In genomic region chr11:109416709-109417420, GRCm38 (mm10) we compare ENCODE assay signal across 37 mouse cellular contexts. TPM values are rescaled to one million over a fixed set of nuclear protein-coding genes. Genes with fewer than 3 reads are reported as not detected.
DNase-seq lines count a peak whose midpoint lies in the region; ATAC-seq and TF ChIP-seq lines count a peak whose summit lies in the region.
"Had no signal": no experiment of that assay in that cellular context is flagged by ENCODE, and none has a peak within 500 bp of the region (broad histone marks: within the 10 kb centered on the region; RNA-seq: fewer than 3 reads in every experiment).

No protein-coding gene starts in this region.

- H3K9me3 ChIP-seq in lung, postnatal 0 days (ENCODE audit: low read length): no peaks in the 10 kb centered on the region
- H3K9me3 ChIP-seq in midbrain, postnatal 0 days (ENCODE audit: low read length): no peaks in the 10 kb centered on the region
- H3K9me3 ChIP-seq: intestine, embryonic 15.5 days; limb, embryonic 10.5 days; limb, embryonic 15.5 days; liver, embryonic 13.5 days; midbrain, embryonic 12.5 days; neural tube, embryonic 13.5 days had no signal

- no peaks in the 10 kb centered on the region; the same call in 1 of the 2 replicates for H3K4me1 ChIP-seq in lung, postnatal 0 days (ENCODE audit: insufficient read depth, low read depth, low read length)
- no peaks in the 10 kb centered on the region for H3K4me1 ChIP-seq in midbrain, postnatal 0 days (ENCODE audit: insufficient read depth, low read length)
- H3K4me1 ChIP-seq: limb, embryonic 10.5 days; limb, embryonic 15.5 days; midbrain, embryonic 12.5 days; neural tube, embryonic 13.5 days had no signal

- peak; percentile 83 for ATAC-seq in lung, postnatal 0 days
- no peak for ATAC-seq in midbrain, postnatal 0 days (ENCODE audit: low FRiP score)
- ATAC-seq: forebrain, embryonic 16.5 days; hindbrain, postnatal 0 days; intestine, embryonic 15.5 days had no signal

- TF ChIP-seq EP300 in lung, postnatal 0 days (IDR thresholded peaks at IDR 0.05): peak; percentile 79

- DNase-seq in B cell, adult 2 months: peak; percentile 43 to 53
- peak; percentile 87 to 88 for DNase-seq in lung, adult 18-20 months
- peak; percentile 80 for DNase-seq in lung, postnatal 0 days (ENCODE audit: low spot score)
- DNase-seq in lung, postnatal 4 days: peak; percentile 77 to 80
- DNase-seq in gastrocnemius, adult 18-20 months (ENCODE audit: low spot score): no peak
- DNase-seq in right cerebral cortex, postnatal 25 days: no peak
- DNase-seq in layer of hippocampus, adult 8-10 months (ENCODE audit: low spot score in 2 of 2): no peak
- no peak for DNase-seq in midbrain, postnatal 0 days (ENCODE audit: low spot score)
- DNase-seq: adrenal gland, adult 8-10 months; cerebellum, adult 18-20 months; cerebellum, postnatal 10 days; gastrocnemius, postnatal 10 days; heart, postnatal 14 days; kidney, adult 2 months; kidney, postnatal 36 days; liver, embryonic 13.5 days; retina, postnatal 1 day; right cerebral cortex, postnatal 14 days; thymus, adult 2 months; thymus, postnatal 36 days had no signal

- no peaks in the 10 kb centered on the region for H3K36me3 ChIP-seq in lung, postnatal 0 days (ENCODE audit: insufficient read depth, low read length)
- no peaks in the 10 kb centered on the region for H3K36me3 ChIP-seq in midbrain, postnatal 0 days (ENCODE audit: insufficient read depth, low read length)
- H3K36me3 ChIP-seq: intestine, embryonic 15.5 days; limb, embryonic 10.5 days; limb, embryonic 15.5 days; liver, embryonic 13.5 days; midbrain, embryonic 12.5 days; neural tube, embryonic 13.5 days had no signal

- WGBS in lung, postnatal 0 days: 27% methylated on average over 8 of the region's 8 CpGs
- 86% methylated on average over 8 of the region's 8 CpGs for WGBS in midbrain, postnatal 0 days

- TF ChIP-seq CTCF in lung, postnatal 0 days (IDR thresholded peaks at IDR 0.05): no peak
- TF ChIP-seq CTCF in midbrain, postnatal 0 days (IDR thresholded peaks at IDR 0.05): no peak

- no peaks in the 10 kb centered on the region for H3K27me3 ChIP-seq in lung, postnatal 0 days (replicated peaks; ENCODE audit: insufficient read depth, low read length)
- H3K27me3 ChIP-seq in midbrain, postnatal 0 days (ENCODE audit: insufficient read depth, low read length): no peaks in the 10 kb centered on the region
- H3K27me3 ChIP-seq: intestine, embryonic 15.5 days; limb, embryonic 15.5 days; liver, embryonic 13.5 days; neural tube, embryonic 13.5 days had no signal

- H3K4me2 ChIP-seq in lung, postnatal 0 days (replicated peaks; ENCODE audit: low read depth, low read length): no peak overlapping the region
- no peak overlapping the region for H3K4me2 ChIP-seq in midbrain, postnatal 0 days (ENCODE audit: low read depth, low read length, poor library complexity, severe bottlenecking)
- H3K4me2 ChIP-seq: intestine, embryonic 15.5 days; limb, embryonic 15.5 days; liver, embryonic 13.5 days; midbrain, embryonic 12.5 days; neural tube, embryonic 13.5 days had no signal

- no peak overlapping the region for H3K4me3 ChIP-seq in lung, postnatal 0 days (ENCODE audit: low read depth, low read length)
- no peak overlapping the region for H3K4me3 ChIP-seq in midbrain, postnatal 0 days (ENCODE audit: low read depth, low read length)
- H3K4me3 ChIP-seq: erythroblast, embryonic 14.5 days; intestine, embryonic 15.5 days; limb, embryonic 10.5 days; limb, embryonic 15.5 days; liver, embryonic 13.5 days; midbrain, embryonic 12.5 days; neural tube, embryonic 13.5 days had no signal

- no peak overlapping the region for H3K9ac ChIP-seq in lung, postnatal 0 days (replicated peaks; ENCODE audit: low read depth)
- H3K9ac ChIP-seq in midbrain, postnatal 0 days (replicated peaks; ENCODE audit: low read length, poor library complexity, severe bottlenecking): no peak overlapping the region
- H3K9ac ChIP-seq: intestine, embryonic 15.5 days; limb, embryonic 15.5 days; liver, embryonic 13.5 days; midbrain, embryonic 12.5 days; neural tube, embryonic 13.5 days had no signal

- peak overlapping the region; percentile 38; the same call in 1 of the 2 replicates for H3K27ac ChIP-seq in lung, postnatal 0 days (ENCODE audit: low read length)
- no peak overlapping the region for H3K27ac ChIP-seq in midbrain, postnatal 0 days (ENCODE audit: low read depth, low read length)
- H3K27ac ChIP-seq: hindbrain, postnatal 0 days; intestine, embryonic 15.5 days; limb, embryonic 10.5 days; limb, embryonic 15.5 days; liver, embryonic 13.5 days; midbrain, embryonic 12.5 days; neural tube, embryonic 13.5 days had no signal

RNA-seq across cellular contexts. Expression of gene 9930022D16Rik, which starts 3.1 kb away (rescaled TPM):
- polyA plus RNA-seq in lung, postnatal 0 days (2015; fragmentation: Nextera tagmentation; extraction: Ambion mirVana): 0.07 TPM in 1 of 2 replicates, not detected in the other
- not detected for total RNA-seq in gastrocnemius, adult 18-20 months (2021)
- total RNA-seq in layer of hippocampus, adult 8-10 months (2022): not detected
- total RNA-seq in midbrain, postnatal 0 days (2014; rRNA removed): not detected in 2 replicates
- polyA plus RNA-seq in midbrain, postnatal 0 days (2015; fragmentation: Nextera tagmentation; extraction: Ambion mirVana): not detected in 2 replicates
- total RNA-seq: adrenal gland, adult 8-10 months; ES-E14; gastrocnemius, postnatal 10 days; granulocyte monocyte progenitor cell, adult 5-6 weeks; heart, postnatal 14 days; hindbrain, postnatal 0 days; left cerebral cortex, postnatal 10 days; megakaryocyte progenitor cell, adult 5-6 weeks had no signal
- polyA plus RNA-seq: forebrain, embryonic 11.5 days; forebrain, embryonic 16.5 days; heart, embryonic 14.5 days; hindbrain, embryonic 11.5 days; hindbrain, postnatal 0 days; intestine, embryonic 15.5 days; kidney, adult 2 months; kidney, embryonic 16.5 days; limb, embryonic 10.5 days; limb, embryonic 15.5 days; liver, embryonic 13.5 days; midbrain, embryonic 12.5 days; neural tube, embryonic 13.5 days; stomach, embryonic 16.5 days; thymus, adult 2 months had no signal

RNA-seq across cellular contexts. Expression of gene Amz2, which starts 8.9 kb away (rescaled TPM):
- 23.6 and 28.8 TPM in 2 replicates for polyA plus RNA-seq in lung, postnatal 0 days (2015; fragmentation: Nextera tagmentation; extraction: Ambion mirVana)
- 10 to 100 TPM; 68.8 to 72.7 TPM for total RNA-seq in gastrocnemius, adult 18-20 months (2021)
- total RNA-seq in layer of hippocampus, adult 8-10 months (2022): 10 to 100 TPM; 48.6 to 68.6 (median 55.6) TPM
- 156 and 182 TPM in 2 replicates for total RNA-seq in midbrain, postnatal 0 days (2014; rRNA removed)
- polyA plus RNA-seq in midbrain, postnatal 0 days (2015; fragmentation: Nextera tagmentation; extraction: Ambion mirVana): 39.6 and 40.1 TPM in 2 replicates

RNA-seq across cellular contexts. Expression of gene Gna13, which starts 54.2 kb away (rescaled TPM):
- 57.7 and 69.7 TPM in 2 replicates for polyA plus RNA-seq in lung, postnatal 0 days (2015; fragmentation: Nextera tagmentation; extraction: Ambion mirVana)
- 10 to 100 TPM; 24.3 to 32.4 TPM for total RNA-seq in gastrocnemius, adult 18-20 months (2021)
- 10 to 100 TPM; 56.4 to 69.6 (median 63.0) TPM for total RNA-seq in layer of hippocampus, adult 8-10 months (2022)
- total RNA-seq in midbrain, postnatal 0 days (2014; rRNA removed): 50.3 and 61.0 TPM in 2 replicates
- polyA plus RNA-seq in midbrain, postnatal 0 days (2015; fragmentation: Nextera tagmentation; extraction: Ambion mirVana): 31.1 and 35.3 TPM in 2 replicates

RNA-seq across cellular contexts. Expression of gene Arsg, which starts 56.3 kb away (rescaled TPM):
- 6.6 and 7.1 TPM in 2 replicates for polyA plus RNA-seq in lung, postnatal 0 days (2015; fragmentation: Nextera tagmentation; extraction: Ambion mirVana)
- total RNA-seq in gastrocnemius, adult 18-20 months (2021): 1 to 10 TPM; 1.2 to 1.6 TPM
- 10 to 100 TPM; 14.1 to 22.3 (median 19.7) TPM for total RNA-seq in layer of hippocampus, adult 8-10 months (2022)
- total RNA-seq in midbrain, postnatal 0 days (2014; rRNA removed): 6.6 and 6.9 TPM in 2 replicates
- polyA plus RNA-seq in midbrain, postnatal 0 days (2015; fragmentation: Nextera tagmentation; extraction: Ambion mirVana): 5.1 and 6.0 TPM in 2 replicates

RNA-seq across cellular contexts. Expression of gene Slc16a6, which starts 56.5 kb away (rescaled TPM):
- polyA plus RNA-seq in lung, postnatal 0 days (2015; fragmentation: Nextera tagmentation; extraction: Ambion mirVana): 1.8 and 2.3 TPM in 2 replicates
- 1 to 10 TPM; 3.7 to 7.1 TPM for total RNA-seq in gastrocnemius, adult 18-20 months (2021)
- total RNA-seq in layer of hippocampus, adult 8-10 months (2022): 10 to 100 TPM in 2 of 4 experiments, 1 to 10 TPM in 2; 6.6 to 11.5 (median 10.3) TPM
- total RNA-seq in midbrain, postnatal 0 days (2014; rRNA removed): 11.5 and 22.1 TPM in 2 replicates
- polyA plus RNA-seq in midbrain, postnatal 0 days (2015; fragmentation: Nextera tagmentation; extraction: Ambion mirVana): 4.8 and 6.3 TPM in 2 replicates

Comparison
In these comparisons a context has a peak if more than half of its experiments do, and no peak if none do; other contexts are left out.
1. DNase-seq: peak in B cell, adult 2 months (2 of 2), lung, adult 18-20 months (2 of 2), lung, postnatal 0 days (single experiment) and lung, postnatal 4 days (2 of 2); none in gastrocnemius, adult 18-20 months (single experiment), right cerebral cortex, postnatal 25 days (single experiment), layer of hippocampus, adult 8-10 months (0 of 2) and midbrain, postnatal 0 days (single experiment).